Mouse (Mus musculus) WW6 (cell line): ENCODE results near the gene Abcc9.
"Not testable (repeated sequence)": the region's sequence is repeated elsewhere in the genome, so short reads cannot be mapped to it uniquely, and the experiment has no call there.

Experiments
- DNase-seq: peaks from one replicate; pipeline ENCODE4 v3.0.0-alpha.2; 2013; ENCODE audit warnings: low read depth, low spot score

Gene Abcc9

GRCm38 (mm10) chr6:142703441-142703930, 1.4 kb upstream of the Abcc9 start:
- DNase-seq = no peak

GRCm38 (mm10) chr6:142701161-142701560, 954 bp downstream of the Abcc9 start:
- DNase-seq = no peak

- DNase-seq = no peak
Observed at GRCm38 (mm10) chr6:142700753-142701152, 1.4 kb downstream of the Abcc9 start.

- DNase-seq = no peak
Observed at GRCm38 (mm10) chr6:142692085-142692484, 10.0 kb downstream of the Abcc9 start.

GRCm38 (mm10) chr6:142689673-142690072, 12.4 kb downstream of the Abcc9 start:
- no peak for DNase-seq

- DNase-seq = no peak
Observed at GRCm38 (mm10) chr6:142682985-142683691, 19.0 kb downstream of the Abcc9 start.

- DNase-seq = no peak
Observed at GRCm38 (mm10) chr6:142670021-142670420, 32.1 kb downstream of the Abcc9 start.

GRCm38 (mm10) chr6:142669343-142669742, 32.8 kb downstream of the Abcc9 start:
- DNase-seq = no peak

GRCm38 (mm10) chr6:142668831-142669230, 33.3 kb downstream of the Abcc9 start:
- no peak for DNase-seq

- DNase-seq = no peak
Observed at GRCm38 (mm10) chr6:142668419-142668766, 33.7 kb downstream of the Abcc9 start.

- no peak for DNase-seq
Observed at GRCm38 (mm10) chr6:142667701-142668418, 34.3 kb downstream of the Abcc9 start.

- DNase-seq = not testable (repeated sequence)
Observed at GRCm38 (mm10) chr6:142662056-142662455, 40.1 kb downstream of the Abcc9 start.

- peak; percentile 33 for DNase-seq
Observed at GRCm38 (mm10) chr6:142659038-142659437, 43.1 kb downstream of the Abcc9 start.

GRCm38 (mm10) chr6:142654561-142654960, 47.6 kb downstream of the Abcc9 start:
- DNase-seq = no peak

GRCm38 (mm10) chr6:142652175-142652574, 49.9 kb downstream of the Abcc9 start:
- no peak for DNase-seq

GRCm38 (mm10) chr6:142649331-142649730, 52.8 kb downstream of the Abcc9 start:
- DNase-seq = no peak

- no peak for DNase-seq
Observed at GRCm38 (mm10) chr6:142645474-142645873, 56.6 kb downstream of the Abcc9 start.

GRCm38 (mm10) chr6:142639301-142639700, 62.8 kb downstream of the Abcc9 start:
- no peak for DNase-seq

GRCm38 (mm10) chr6:142635654-142636053, 66.5 kb downstream of the Abcc9 start:
- no peak for DNase-seq

GRCm38 (mm10) chr6:142635185-142635583, 66.9 kb downstream of the Abcc9 start:
- DNase-seq = no peak

GRCm38 (mm10) chr6:142634530-142635184, 67.5 kb downstream of the Abcc9 start:
- no peak for DNase-seq

- DNase-seq = no peak
Observed at GRCm38 (mm10) chr6:142623351-142623750, 78.8 kb downstream of the Abcc9 start.
